Mouse (Mus musculus): ENCODE data around the gene Bsnd.

DNA sequence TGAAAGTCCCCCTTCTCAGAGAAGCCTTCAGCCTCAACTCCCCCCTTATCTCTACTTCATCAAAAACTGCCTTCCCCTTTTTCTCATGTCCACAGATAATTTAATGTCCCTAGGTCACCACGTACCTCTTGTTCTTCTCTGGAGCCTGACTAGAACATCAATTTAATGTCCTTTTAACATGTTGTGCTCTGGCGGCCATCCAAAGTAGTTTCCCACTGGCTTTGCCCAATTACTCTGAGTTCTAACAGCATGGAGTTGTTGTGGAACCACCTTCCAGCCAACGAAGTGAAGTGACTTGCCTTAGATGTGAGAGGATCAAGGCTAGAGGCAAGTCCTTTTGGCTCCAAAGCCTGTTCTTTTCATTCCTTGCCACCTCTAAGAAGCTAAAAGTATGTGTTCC, 49.4 kb upstream of the Bsnd start:
- no peak for TF ChIP-seq CTCF (IDR thresholded peaks at IDR 0.05; ENCODE audit: control insufficient read depth, insufficient read depth, insufficient replicate concordance, low read depth, low read length)
- TF ChIP-seq POLR2A (IDR thresholded peaks at IDR 0.05; ENCODE audit: control insufficient read depth, low read depth, low read length): no peak

Data from testis, adult 2 months (tissue).